Comparison of ENCODE assay signal across 11 mouse cellular contexts in the genomic region with DNA sequence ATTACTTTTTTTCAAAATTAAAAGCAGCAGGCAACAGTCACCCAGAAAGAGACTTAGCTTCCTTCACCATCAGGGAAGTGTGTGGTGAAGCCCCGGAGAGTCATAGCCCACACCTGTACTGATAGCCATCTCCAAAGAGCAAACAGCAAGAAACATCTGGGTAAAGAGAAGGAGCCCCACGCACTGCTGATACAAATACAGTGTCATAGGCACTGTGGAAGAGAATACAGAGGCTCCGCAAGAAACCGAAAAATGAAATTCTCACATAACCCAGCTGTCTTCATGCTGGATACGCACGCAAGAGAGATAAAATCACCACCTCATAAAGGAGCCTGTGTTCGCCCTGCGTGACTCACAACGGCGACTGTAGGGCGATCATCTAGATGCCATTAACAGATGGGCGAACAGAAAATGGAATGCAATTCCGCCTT. TPM values are rescaled to one million over a fixed set of nuclear protein-coding genes. Genes with fewer than 3 reads are reported as not detected.
A peak's percentile ranks its signal among the peaks of the same experiment; 100 is the strongest.
DNase-seq lines count a peak whose midpoint lies in the region; ATAC-seq lines count a peak whose summit lies in the region.
"Had no signal": no experiment of that assay in that cellular context is flagged by ENCODE, and none has a peak within 500 bp of the region (broad histone marks: within the 10 kb centered on the region; RNA-seq: fewer than 3 reads in every experiment).

No protein-coding gene starts in this region.

- no peaks in the 10 kb centered on the region for H3K27me3 ChIP-seq in lung, embryonic 16.5 days (ENCODE audit: control insufficient read depth, insufficient read depth, low read depth, low read length)
- H3K27me3 ChIP-seq: liver, embryonic 13.5 days; stomach, embryonic 15.5 days had no signal

- H3K27ac ChIP-seq in lung, embryonic 16.5 days (ENCODE audit: low read length) = no peak overlapping the region
- H3K27ac ChIP-seq: liver, embryonic 13.5 days; stomach, embryonic 15.5 days had no signal

- H3K4me1 ChIP-seq in lung, embryonic 16.5 days (replicated peaks; ENCODE audit: control insufficient read depth, insufficient read depth, low read length) = no peaks in the 10 kb centered on the region
- H3K4me1 ChIP-seq: stomach, embryonic 15.5 days had no signal

- no peak overlapping the region for H3K9ac ChIP-seq in lung, embryonic 16.5 days (ENCODE audit: low read length)
- H3K9ac ChIP-seq: liver, embryonic 13.5 days; stomach, embryonic 15.5 days had no signal

- H3K9me3 ChIP-seq in lung, embryonic 16.5 days (ENCODE audit: control insufficient read depth, low read length) = no peaks in the 10 kb centered on the region
- H3K9me3 ChIP-seq: liver, embryonic 13.5 days; stomach, embryonic 15.5 days had no signal

- no peaks in the 10 kb centered on the region for H3K36me3 ChIP-seq in lung, embryonic 16.5 days (ENCODE audit: control insufficient read depth, insufficient read depth, low read length)
- H3K36me3 ChIP-seq: liver, embryonic 13.5 days; stomach, embryonic 15.5 days had no signal

- peak; percentile 38; the same call in 1 of the 2 replicates for ATAC-seq in lung, embryonic 16.5 days (ENCODE audit: low read depth)
- ATAC-seq in common myeloid progenitor, adult 5-6 weeks (replicated peaks; ENCODE audit: low read depth, poor library complexity, severe bottlenecking) = peak; percentile 2; the same call in 1 of the 2 replicates

- no peak overlapping the region for H3K4me2 ChIP-seq in lung, embryonic 16.5 days (ENCODE audit: low read depth, low read length)
- H3K4me2 ChIP-seq: liver, embryonic 13.5 days; stomach, embryonic 15.5 days had no signal

- H3K4me3 ChIP-seq in lung, embryonic 16.5 days (ENCODE audit: low read length) = no peak overlapping the region
- H3K4me3 ChIP-seq: liver, embryonic 13.5 days; stomach, embryonic 15.5 days had no signal

- no peak for DNase-seq in lung, postnatal 25 days (ENCODE audit: low spot score)
- peak; percentile 34 for DNase-seq in mesoderm, embryonic 11.5 days (ENCODE audit: low read depth, low spot score)
- peak; percentile 60 for DNase-seq in thymus, postnatal 4 days
- DNase-seq in testis, postnatal 14 days (ENCODE audit: low spot score) = no peak
- DNase-seq in kidney, postnatal 4 days = no peak
- DNase-seq: gastrocnemius, postnatal 36 days; heart, postnatal 10 days; liver, embryonic 13.5 days had no signal

- 78% methylated on average over 13 of the region's 13 CpGs for WGBS in lung, embryonic 16.5 days

RNA-seq across cellular contexts. Expression of a gene that starts 46.8 kb away (rescaled TPM):
- polyA plus RNA-seq in lung, embryonic 16.5 days (2015; fragmentation: Nextera tagmentation; extraction: Ambion mirVana) = 0.30 and 0.39 TPM in 2 replicates
- 0.50 TPM in 1 of 2 replicates, not detected in the other for total RNA-seq in common myeloid progenitor, adult 5-6 weeks (2017)

Comparison
In these comparisons a context has a peak if more than half of its experiments do, and no peak if none do; other contexts are left out.
1. DNase-seq: peak in mesoderm, embryonic 11.5 days (single experiment) and thymus, postnatal 4 days (single experiment); none in lung, postnatal 25 days (single experiment), testis, postnatal 14 days (single experiment) and kidney, postnatal 4 days (0 of 2).